Mouse (Mus musculus) retina, adult 2 months (tissue): Measurements from ENCODE around the gene Bhlha9.
A peak's percentile ranks its signal among the peaks of the same experiment; 100 is the strongest.

ENCODE experiments used
- DNase-seq: peaks from one replicate; pipeline ENCODE4 v3.0.0-alpha.2; 2012; ENCODE audit warnings: low read depth, low spot score

The Bhlha9 gene

DNA sequence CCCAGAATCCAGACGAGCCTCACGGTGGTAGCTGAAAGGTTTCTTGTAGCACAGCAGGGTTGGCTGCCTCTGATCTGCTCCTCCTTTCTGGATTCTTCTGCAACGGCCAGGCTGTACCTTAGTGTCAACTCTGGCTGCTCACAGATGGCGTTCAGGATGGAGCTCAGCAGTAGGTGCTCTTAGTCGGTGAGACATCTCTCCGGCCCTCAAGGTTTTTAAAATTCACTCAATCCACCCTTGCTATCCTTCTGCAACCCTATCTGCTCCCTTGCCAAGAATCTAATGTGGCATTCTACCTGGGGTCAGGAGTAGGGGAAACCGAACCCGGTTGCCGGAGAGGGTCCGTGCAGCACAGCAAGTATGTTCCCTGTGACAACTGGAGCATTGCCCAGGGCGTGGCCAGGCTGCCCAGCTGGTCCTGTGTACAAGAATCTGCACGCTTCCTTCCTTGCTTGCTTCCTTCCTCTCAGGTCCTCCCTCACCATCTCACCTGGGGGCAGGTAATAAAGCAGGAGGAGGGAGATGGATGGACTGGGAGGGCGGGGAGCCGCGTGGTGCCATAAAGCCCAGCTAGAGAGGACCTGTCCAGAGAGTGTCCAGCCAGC lies at the start of gene Bhlha9:
Gene Bhlha9, plus strand, starts transcription at position 600 of the 605 bp plus-strand sequence.
- no peak for DNase-seq

DNA sequence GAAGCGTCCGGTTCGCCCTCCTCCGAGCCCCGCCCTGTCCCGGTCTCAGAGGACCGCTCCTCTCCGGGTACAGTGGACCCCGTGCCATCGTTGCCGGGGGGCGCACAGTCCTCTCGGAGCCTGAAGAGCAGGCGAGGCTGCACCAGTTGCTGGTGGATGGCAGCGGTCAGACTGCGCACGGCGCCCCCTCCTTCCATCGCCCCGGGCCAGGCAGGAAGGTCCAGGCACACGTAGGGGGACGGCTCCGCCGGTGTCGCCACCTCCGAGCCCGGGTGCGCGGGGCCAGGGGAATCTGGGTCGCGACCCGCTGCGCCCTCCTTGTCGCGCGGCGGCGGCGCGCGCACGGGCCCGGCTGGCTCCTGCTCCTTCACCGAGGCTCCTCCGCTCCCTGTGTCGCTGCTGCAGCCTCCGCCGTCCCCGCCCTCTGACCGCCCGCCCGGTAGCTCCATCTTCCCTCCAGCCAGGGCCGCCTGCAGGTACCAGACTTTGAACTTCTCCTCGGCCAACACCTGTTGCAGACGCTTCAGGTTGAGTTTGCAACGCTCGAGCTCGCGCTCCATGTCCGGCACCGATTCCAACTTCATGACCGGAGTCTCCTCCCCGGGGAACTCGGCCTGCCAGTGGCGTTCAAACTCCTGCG lies 49.6 kb upstream of the Bhlha9 start:
- no peak for DNase-seq

DNA sequence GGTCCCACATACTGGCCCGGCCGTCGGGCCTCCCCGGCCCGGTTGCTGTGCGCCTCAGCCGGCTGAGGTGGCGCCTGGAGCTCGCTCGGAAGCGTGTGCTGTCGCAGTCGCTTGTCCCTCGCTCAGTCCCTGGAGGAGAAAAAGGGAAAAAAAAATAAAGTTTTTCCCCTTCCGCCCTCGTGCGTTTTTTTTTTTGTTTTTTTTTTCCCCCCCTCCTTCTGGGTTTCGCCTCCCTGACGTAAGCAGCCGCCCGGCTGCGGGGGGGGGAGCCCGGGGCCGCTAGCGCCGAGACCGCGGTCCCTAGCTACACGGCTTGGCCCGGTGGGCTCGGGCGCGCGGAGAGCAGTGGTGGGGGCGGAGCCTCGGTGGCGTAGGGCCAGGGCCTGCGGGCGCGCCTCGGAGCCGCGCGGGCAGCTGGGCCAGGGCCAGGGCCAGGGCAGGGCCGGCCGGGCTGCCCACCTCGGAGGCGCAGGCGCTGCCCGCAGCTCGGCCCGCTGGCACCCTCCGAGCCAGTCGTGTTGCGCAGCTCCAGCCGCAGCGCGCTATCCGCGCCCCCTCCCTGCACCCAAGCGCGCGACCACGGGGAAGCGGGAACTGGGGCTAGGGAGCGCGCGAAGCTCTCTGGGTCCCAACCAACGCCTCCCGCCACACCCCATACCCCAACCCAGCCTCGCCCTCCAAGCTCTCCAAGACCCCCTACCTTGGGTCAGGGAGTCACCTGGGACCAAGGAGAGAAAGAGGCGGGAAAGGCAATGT lies 48.9 kb upstream of the Bhlha9 start:
- no peak for DNase-seq

DNA sequence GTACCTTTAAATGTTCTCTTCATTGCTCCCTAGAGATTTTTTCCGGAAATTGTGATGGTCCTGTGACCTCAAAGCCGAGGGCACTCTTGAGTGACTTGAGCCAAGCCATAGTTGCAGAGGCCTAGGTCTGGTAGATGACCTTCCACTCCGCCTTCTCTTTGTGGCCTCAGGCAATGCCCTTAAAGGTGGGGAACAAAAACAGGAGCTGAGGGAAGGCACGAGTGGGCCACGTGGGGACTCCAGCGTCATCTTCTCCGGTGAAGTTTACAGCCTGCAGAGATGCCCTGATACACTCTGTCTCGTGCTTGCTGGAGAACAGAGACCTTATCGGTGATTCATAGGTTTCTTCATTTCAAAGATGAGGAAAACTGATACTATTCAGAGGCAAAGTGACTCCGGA lies 48.2 kb upstream of the Bhlha9 start:
- no peak for DNase-seq

DNA sequence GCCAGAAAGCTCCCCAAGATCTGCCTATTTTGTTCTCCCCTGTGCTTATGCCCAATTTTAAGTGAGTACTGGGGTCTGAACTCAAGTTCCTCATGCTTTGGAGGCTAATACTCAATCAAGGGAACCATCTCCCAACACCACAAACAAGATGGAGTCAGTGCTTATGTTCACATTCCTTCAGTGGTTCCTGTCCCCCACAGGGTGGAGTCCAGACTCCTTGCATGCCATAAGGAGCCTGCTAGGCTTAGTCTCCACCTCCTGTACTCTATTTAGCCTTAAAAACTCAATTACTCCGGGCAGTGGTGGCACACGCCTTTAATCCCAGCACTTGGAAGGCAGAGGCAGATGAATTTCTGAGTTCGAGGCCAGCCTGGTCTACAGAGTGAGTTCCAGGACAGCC lies 47.4 kb upstream of the Bhlha9 start:
- no peak for DNase-seq

DNA sequence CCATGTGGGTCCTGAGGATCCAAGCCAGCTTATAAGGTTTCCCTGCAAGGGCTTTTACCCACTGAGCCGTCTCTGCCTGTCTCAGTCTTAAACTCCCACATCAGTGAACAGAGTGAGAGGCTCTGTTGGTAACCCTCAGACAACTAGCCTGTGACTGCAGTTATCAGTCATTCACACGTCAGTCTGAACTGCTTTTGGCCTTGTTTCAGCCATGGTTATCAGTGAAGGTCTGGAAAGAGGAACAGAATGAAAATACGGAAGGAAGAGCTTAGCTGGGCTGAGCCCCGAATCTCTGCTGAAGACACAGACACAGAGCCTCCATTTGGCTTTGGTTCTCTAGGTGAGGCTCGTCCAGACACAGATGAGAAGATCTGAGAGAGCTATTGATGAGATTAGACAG lies 43.7 kb upstream of the Bhlha9 start:
- DNase-seq, result no peak

DNA sequence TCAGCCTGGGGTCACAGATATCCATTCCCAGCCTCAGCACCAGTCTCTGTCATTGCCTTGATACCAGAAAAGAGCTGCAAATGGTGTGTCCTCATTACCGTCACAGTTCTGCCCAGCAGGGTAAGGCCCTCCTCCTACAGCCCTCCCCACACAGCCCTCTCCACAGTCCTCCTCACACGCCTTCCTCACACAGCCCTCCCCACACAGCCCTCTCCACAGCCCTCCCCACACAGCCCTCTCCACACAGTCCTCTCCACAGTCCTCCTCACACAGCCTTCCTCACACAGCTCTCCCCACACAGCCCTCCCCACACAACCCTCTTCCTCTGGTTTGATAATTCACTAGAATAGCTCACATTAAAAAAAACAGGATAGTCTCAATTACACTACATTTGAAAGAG lies 42.2 kb upstream of the Bhlha9 start:
- DNase-seq, result no peak

DNA sequence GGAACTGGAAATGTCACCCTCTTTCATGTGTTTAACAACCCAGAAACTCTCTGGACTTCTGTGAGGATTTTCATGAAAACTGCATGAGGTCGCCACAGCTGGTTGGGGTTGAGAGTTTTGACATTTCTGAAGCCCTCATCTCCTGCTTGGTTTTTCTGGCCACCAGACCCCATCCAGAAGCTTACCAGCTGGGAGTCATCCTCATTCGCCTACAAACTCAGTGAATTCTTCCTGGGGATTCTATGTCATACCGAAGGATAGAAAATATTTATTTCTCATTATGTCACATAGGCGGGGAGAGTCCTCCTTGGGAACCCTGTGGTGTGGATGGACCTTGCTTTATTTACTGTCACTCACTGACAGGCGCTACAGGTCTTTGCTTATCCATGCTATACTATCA lies 41.8 kb upstream of the Bhlha9 start:
- no peak for DNase-seq

DNA sequence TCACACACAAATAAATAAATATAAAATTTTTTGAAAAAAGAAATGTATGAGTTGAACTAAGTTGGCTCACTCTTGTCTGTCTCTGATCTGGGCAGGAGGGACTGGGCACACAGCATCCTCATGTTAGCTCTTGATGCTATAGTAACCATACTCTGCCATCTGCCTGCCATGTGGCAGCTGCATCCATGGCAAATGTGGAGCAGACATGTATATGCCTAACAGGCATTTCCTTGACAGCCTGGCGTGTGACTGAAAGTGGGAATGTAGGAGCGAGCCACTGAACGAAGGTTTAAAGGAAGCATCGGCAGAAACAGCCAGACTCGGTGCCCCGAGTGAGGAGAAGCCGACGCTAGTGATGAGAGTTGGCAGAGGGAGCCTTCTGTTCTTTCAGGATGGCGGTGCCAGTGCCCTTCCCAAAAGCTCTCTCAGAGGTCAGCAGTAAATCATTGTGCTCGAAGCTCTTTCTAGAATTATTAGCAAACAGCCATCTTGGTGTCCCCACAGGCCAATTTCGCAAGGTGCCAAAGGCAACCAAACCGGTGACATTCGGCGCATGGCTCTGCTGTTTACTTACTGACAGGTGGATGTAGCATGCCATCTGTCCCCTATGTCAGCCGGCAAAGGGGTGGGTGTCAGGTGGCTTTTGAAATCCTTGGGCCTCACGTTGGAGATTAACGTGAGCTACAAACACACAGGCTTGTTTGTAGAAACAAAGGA lies 32.8 kb upstream of the Bhlha9 start:
- DNase-seq, result no peak

DNA sequence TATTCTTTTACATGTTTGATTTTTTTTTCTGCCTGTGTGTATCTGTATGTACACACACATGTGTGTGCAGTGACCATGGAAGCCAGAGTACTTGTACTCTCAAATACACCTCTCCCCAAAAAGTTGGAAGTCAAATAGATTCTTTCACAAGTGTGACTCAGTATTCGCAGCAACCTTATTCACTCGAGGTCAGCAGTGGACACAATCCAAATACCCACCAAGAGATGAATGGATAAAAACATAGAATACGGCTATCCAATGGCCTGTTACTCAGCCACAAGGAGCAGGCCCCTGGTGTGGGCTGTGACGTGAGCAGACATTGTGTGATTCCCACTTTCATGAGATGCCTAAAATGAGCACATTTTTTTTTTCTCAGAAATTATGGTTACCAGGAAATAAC lies 32.0 kb upstream of the Bhlha9 start:
- no peak for DNase-seq

DNA sequence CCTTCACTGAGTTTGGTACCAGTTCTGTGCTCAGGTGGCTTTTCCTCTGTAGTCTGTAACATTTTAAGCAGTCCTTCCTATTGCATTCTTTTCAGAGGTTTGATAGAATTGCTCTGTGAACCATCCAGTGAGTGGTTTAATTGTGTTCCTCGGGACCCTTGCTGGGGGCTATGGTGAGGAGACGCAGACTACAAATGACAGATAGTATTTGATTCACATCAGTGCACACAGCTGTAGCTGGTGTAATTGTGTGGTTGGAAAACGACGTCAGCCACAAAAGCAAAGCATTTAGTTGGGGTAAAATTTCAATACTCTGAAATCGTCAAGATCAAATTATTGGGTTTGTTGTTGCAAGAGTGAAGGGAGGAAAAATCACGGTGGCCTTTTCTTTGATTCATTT lies 28.0 kb upstream of the Bhlha9 start:
- no peak for DNase-seq

DNA sequence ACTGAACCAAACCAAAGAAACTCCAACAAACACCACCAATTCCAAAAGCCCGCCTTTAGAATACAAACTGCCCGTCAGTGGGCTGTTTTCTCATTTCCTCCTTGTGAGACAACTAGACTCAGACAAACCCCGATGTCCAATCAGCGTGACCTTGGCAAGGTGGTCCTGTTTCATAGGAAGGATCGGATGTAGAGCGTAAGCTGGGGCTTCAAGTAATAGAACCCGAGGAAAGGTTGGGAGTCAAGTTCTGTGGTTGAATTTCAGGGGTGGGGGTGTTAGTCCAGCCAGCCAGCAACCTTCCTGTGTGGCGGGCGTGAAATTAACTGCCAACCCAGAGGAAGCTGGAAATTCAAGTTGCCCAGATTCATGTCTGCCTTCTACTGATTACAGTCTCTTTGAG lies 27.2 kb upstream of the Bhlha9 start:
- DNase-seq, result no peak

DNA sequence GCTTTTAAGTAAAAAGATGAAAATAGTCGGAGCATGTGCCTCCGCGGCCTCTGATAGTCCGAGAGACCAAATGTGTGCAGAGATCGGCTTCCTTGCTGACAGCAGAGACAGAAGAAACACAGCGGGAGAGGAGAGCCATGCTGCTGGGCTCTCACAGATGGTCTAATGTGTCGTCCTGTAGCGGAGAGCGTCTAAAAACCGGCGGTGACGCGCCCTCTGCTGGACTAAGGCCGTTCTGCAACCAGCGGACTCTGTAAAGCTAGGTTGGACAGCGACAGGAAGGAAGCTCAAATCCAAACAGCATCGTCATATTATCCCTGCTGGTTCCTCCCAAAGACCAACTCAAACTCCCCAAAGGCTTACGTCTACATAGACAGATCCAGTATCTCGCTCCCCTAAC lies 26.3 kb upstream of the Bhlha9 start:
- peak; percentile 59 for DNase-seq

DNA sequence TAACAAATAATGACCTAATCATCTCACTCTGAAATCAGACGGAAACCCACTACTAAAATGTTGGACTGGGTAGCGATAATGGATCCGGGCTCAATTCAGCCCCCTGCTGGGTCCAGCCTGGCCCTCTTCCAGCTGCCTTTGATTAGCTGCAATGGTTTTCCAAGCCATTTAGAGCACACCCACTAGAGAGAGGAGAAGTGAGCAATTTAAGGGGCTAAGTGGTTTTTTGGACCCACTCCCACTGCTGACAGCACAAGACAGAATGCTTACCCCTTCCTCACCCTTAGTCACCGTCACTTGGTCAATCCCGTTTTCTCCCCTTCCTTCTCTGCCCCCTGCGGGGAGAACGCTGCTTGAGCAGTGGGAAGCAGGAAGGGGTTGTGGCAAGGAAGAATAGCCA lies 25.2 kb upstream of the Bhlha9 start:
- DNase-seq, result no peak

DNA sequence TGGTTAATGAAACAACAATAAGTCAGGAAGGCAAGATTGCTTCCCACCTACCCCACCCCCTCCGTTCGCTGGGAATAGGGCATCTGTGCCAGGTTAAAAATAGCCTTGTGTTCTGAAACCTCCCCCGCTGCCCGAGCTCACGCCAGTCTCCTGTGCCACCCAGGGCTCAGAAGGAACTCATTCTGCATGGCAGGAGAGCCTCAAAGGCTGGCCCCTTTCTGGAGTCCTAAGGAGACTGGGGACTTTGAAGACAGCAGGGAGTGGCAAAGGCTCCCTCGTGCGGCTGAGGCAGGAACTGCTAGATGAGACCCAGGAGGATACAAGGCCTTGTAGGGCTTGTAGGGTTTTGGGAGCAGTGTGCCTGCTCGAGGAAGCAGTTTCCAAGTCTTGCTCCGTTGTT lies 24.8 kb upstream of the Bhlha9 start:
- DNase-seq, result no peak

DNA sequence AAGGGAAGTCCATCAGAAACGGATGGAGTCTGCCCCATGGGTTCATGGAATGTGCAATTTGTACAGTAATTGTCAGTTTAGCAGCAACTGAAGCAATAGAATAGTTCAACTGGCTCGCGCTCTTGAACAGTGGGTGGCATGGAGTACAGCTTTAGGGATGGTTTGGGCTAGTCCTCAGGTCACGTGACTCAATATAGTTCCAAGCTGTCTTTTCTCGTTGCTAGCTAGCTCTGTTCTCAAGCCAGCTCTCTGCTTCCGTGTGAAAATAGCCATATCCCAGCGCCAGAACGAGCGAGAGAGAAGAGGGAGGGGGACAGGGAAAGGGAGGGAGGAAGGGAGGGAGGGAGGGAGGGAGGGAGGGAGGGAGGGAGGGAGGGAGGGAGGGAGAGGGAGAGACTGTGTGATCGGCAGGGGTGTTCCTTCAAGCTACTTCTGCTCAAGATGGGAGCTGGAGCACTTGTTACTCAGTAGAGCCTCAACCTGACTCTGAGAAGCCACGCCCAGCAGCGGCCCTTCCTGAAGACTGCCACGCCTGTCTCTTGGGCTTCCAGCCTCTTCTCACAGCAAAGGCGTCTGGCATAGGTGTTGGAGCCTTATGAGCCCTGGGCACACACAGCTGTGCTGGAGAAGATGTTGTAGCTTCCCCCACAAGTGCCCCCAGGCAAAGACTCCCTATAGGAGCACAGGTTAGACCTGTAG lies 21.3 kb upstream of the Bhlha9 start:
- DNase-seq, result no peak

DNA sequence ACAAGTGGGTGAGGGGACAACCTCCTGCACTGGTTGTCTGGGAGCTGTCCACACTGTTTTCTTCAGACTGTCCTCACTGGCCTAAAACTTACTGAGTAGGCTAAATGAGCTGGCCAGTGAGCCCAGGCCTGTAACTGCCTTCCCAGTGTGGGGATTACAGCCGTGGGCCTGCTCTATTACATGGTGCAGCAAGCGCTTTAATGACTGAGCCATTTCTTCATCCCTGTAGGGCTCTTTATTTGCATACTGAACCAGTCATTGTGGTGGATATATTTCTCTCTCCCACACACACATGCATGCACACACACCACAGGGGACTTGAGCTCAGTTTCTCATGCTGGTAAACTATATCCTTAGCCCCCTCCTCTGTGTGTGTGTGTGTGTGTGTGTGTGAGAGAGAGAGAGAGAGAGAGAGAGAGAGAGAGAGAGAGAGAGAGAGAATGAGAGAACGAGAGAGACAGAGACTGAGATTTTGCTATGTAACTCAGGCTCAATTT lies 19.4 kb upstream of the Bhlha9 start:
- no peak for DNase-seq

DNA sequence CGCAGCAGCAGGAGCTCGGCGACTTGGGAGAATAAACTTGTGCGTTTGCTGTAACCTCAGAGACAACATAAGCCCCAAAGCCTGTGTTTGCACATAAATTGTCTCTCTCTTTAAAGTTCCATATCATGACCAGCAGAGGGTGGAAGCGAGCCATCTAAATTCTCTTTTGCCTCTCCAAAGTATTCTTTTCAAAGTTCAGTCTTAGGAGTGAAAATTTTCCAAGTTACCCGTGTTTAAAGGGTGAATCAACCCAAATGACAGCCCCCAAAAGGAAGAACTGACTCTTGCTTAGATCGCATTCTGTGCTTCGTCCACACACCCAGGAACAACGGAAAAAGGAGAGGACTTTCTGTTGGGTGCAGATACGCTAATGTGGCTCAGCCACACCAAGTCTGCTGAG lies 17.2 kb upstream of the Bhlha9 start:
- DNase-seq, result no peak

DNA sequence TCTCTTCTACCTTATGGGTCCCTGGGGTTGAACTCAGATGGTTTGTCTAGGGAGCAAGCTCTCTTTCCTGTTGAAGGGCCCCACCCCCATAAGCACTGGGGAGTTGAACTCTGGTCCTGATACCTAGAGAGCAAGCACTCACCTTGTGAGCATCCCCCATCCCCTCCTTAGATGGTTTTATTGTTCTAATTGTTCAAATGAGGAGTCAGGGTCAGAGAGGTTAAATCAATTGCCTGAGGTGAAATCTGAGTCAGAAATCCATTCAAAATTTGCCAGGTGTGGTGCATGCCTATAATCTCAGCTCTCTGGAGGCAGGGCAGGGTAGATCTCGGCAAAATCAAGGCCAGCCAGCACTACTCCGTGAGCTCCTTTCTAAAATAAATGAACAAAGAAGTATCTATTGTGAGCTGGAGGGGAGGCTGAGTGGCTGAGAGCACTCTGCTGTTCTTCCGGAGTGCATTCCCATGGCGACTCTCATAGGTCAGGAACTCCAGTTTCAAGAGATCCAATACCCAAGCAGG lies 14.8 kb upstream of the Bhlha9 start:
- no peak for DNase-seq

DNA sequence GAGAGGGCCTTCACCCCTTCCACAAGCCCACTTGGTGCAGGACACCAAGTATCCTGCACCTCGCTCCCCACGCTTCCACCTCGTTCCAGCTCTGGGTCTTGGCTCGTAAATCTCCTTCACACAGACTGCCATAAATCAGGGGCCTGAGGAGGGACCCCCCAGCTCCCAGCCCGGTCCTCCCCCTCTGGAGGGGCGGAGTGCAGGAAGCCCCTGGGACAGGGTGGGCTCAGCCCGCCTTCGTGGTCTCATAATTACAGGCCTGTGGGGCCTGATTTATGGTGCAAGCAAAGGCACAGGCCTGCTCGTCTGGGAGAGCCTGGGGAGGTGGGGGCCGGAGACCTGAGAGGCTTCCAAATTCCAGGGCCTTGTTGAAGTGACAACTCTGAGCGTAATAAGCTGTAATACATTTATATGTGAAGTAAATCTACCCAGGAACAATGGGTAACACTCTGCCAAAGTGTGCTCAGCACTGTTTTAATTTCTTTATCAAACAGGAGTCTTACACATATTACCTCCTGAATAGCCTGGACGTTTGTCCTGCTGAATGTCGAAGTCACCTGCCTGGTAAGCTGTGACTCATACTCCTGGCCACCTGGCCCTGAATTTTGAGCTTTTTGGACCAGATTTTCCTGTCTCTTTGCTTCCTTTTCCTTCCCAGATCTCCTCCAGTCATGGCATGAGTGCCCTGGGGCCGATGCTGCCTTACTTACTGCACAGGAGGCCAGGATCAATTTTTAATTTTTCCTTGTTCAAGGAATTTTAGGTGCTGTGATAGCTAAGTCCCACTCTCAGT lies 12.9 kb upstream of the Bhlha9 start:
- DNase-seq, result no peak
